Mouse (Mus musculus) heart, embryonic 14.5 days (tissue): ENCODE measurements around the gene Wdr63. TPM values are rescaled to one million over a fixed set of nuclear protein-coding genes. Genes with fewer than 3 reads are reported as not detected.

Source experiments
- ATAC-seq: fragments of 200-750 bp; cut with Nextera tagmentation; 2 replicates; pipeline ENCODE4 v1.8.0; 2017; ENCODE audit warnings: low read depth, moderate TSS enrichment; ENCODE audit not compliant: insufficient number of reproducible peaks, insufficient read depth, low FRiP score
- H3K27ac ChIP-seq, 2 experiments: fragments of 200-500 bp in 1 of 2; fragments of 300-500 bp in 1 of 2; sonication (generic) in 1 of 2; replicated peaks in 1 of 2; 2 replicates each; pipeline ENCODE4 v1.5.1; 2012 to 2014; ENCODE audit warnings: low read depth in 2 of 2, low read length in 2 of 2, control low read depth in 1 of 2, mild to moderate bottlenecking in 1 of 2, mixed read lengths in 1 of 2; ENCODE audit not compliant: control insufficient read depth in 1 of 2, insufficient read depth in 1 of 2
- H3K27me3 ChIP-seq: fragments of 300-500 bp; sonication (generic); 2 replicates; pipeline ENCODE4 v1.6.1; 2014; ENCODE audit warnings: mild to moderate bottlenecking, low read length, control low read depth; ENCODE audit not compliant: control insufficient read depth, insufficient read depth
- H3K36me3 ChIP-seq: fragments of 300-500 bp; sonication (generic); 2 replicates; pipeline ENCODE4 v1.6.1; 2014; ENCODE audit warnings: mild to moderate bottlenecking, control low read depth, low read length, mixed read lengths; ENCODE audit not compliant: control insufficient read depth, insufficient read depth
- H3K4me1 ChIP-seq, 2 experiments: fragments of 200-500 bp in 1 of 2; fragments of 300-500 bp in 1 of 2; sonication (generic) in 1 of 2; 2 replicates each; pipeline ENCODE4 v1.6.1; 2012 to 2014; ENCODE audit warnings: low read length in 2 of 2, control low read depth in 1 of 2, mixed read lengths in 1 of 2; ENCODE audit not compliant: control insufficient read depth in 2 of 2, insufficient read depth in 2 of 2
- H3K4me2 ChIP-seq: fragments of 300-500 bp; sonication (generic); 2 replicates; pipeline ENCODE4 v1.6.1; 2014; ENCODE audit warnings: mild to moderate bottlenecking, low read length
- H3K4me3 ChIP-seq, 2 experiments: fragments of 200-500 bp in 1 of 2; fragments of 300-500 bp in 1 of 2; sonication (generic) in 1 of 2; 2 replicates each; pipeline ENCODE4 v1.5.1; 2012 to 2014; ENCODE audit warnings: low read length in 2 of 2, mild to moderate bottlenecking in 2 of 2, control low read depth in 1 of 2, low read depth in 1 of 2, moderate library complexity in 1 of 2; ENCODE audit not compliant: control insufficient read depth in 1 of 2, insufficient read depth in 1 of 2
- H3K9ac ChIP-seq: fragments of 300-500 bp; sonication (generic); 2 replicates; pipeline ENCODE4 v1.6.1; 2014; ENCODE audit warnings: mild to moderate bottlenecking, low read length
- H3K9me3 ChIP-seq: fragments of 300-500 bp; sonication (generic); 2 replicates; pipeline ENCODE4 v1.6.1; 2016; ENCODE audit warnings: low read length, control low read depth; ENCODE audit not compliant: control insufficient read depth
- WGBS: fragments of 180-500 bp; shearing (Covaris S2); extraction: QIAGEN DNeasy Blood & Tissue Kit; methylation state at CpG from one replicate; pipeline ENCODE4 v1.1.7; 2014; 5-methylcytosine and 5-hydroxymethylcytosine counted together
- polyA plus RNA-seq: library from polyadenylated mRNA; unstranded; fragments of >200 nt; fragmentation: Nextera tagmentation; extraction: Ambion mirVana; gene quantifications from 2 replicates; pipeline ENCODE4 v1.2.1, GENCODE M21; 2014

Gene Wdr63
- polyA plus RNA-seq, 1 experiment from 2014 or later = not detected

GRCm38 (mm10) chr3:146069276-146069675, 38.7 kb downstream of the Wdr63 start:
- no peak overlapping the region for H3K4me2 ChIP-seq
- H3K9me3 ChIP-seq = no peaks in the 10 kb centered on the region
- 68% methylated on average over 4 of the region's 4 CpGs for WGBS
- no peaks in the 10 kb centered on the region for H3K4me1 ChIP-seq
- H3K36me3 ChIP-seq = no peaks in the 10 kb centered on the region
- ATAC-seq = no peak
- no peak overlapping the region for H3K9ac ChIP-seq
- no peak overlapping the region for H3K4me3 ChIP-seq
- H3K27me3 ChIP-seq = no peaks in the 10 kb centered on the region
- H3K27ac ChIP-seq = no peak overlapping the region

DNA sequence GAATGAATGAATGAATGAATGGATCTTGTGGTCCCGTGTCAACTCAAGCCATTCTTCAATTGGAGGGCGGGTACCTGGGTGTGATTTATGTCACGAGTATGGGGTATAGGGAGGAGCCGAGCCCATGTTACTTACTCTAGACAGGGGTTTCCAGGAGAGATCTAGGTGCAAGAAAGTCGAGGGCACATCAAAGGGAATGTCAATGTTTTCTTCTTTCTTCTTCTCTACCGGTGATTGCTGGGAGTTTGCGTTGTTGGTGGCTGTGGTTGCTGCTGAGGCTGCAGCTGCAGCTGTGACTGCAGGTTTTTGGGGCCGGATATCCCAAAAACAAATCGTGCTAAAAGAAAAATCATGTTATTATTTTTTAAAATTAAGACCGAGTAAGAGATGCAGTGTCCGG, 44.8 kb downstream of the Wdr63 start:
- H3K4me1 ChIP-seq = no peaks in the 10 kb centered on the region
- H3K36me3 ChIP-seq = no peaks in the 10 kb centered on the region
- H3K4me2 ChIP-seq = no peak overlapping the region
- no peaks in the 10 kb centered on the region for H3K9me3 ChIP-seq
- 77% methylated on average over 11 of the region's 11 CpGs for WGBS
- H3K4me3 ChIP-seq = no peak overlapping the region
- H3K9ac ChIP-seq = no peak overlapping the region
- no peak overlapping the region for H3K27ac ChIP-seq
- H3K27me3 ChIP-seq = no peaks in the 10 kb centered on the region
- no peak for ATAC-seq

DNA sequence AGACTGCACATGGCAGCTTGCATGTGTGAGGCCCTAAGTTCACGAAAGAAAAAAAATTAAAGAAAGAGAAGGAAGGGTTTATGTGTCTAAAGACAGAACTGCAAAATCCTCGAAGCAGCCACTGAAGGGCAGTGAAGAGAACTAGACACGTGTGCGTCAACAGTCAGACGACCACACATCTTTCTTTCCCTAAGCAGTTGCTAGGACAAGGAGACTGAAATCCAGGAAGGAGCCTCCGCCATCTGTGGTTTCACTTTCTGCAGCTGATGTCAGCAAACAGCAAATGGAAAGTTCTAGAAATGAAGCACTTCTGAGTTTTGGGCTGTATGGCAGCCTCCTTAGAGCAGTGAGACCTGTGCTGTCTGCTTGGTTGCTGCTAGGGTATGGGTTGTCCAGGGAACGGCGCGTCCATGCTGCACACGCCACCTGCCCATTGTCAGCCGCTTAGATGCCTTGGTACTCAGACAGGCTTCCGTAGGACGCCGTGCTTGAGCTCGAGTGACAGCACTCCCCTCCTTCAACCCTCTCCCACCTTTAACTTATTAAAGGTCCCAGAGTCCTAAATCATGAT, 48.5 kb downstream of the Wdr63 start:
- WGBS = 76% methylated on average over 15 of the region's 15 CpGs
- Histone ChIP-seq H3K9me3 (no peaks in the 10 kb centered on the region), H3K27ac (no peak overlapping the region), H3K4me2 (no peak overlapping the region), H3K36me3 (no peaks in the 10 kb centered on the region), H3K27me3 (0 out of 2 replicates have a peak, but pooled peaks cover 3% of the 10 kb centered on the region), H3K4me3 (no peak overlapping the region), H3K9ac (no peak overlapping the region), H3K4me1 (no peaks in the 10 kb centered on the region)
- ATAC-seq = no peak

GRCm38 (mm10) chr3:146058263-146058662, 49.7 kb downstream of the Wdr63 start:
- Histone ChIP-seq H3K27me3 (0 out of 2 replicates have a peak, but pooled peaks cover 3% of the 10 kb centered on the region), H3K9ac (no peak overlapping the region), H3K9me3 (no peaks in the 10 kb centered on the region), H3K4me1 (peaks cover 1 to 3% of the 10 kb centered on the region in 2 experiments), H3K36me3 (no peaks in the 10 kb centered on the region), H3K4me3 (no peak overlapping the region), H3K4me2 (no peak overlapping the region), H3K27ac (no peak overlapping the region)
- no peak for ATAC-seq
- 15% methylated on average over 4 of the region's 4 CpGs for WGBS

DNA sequence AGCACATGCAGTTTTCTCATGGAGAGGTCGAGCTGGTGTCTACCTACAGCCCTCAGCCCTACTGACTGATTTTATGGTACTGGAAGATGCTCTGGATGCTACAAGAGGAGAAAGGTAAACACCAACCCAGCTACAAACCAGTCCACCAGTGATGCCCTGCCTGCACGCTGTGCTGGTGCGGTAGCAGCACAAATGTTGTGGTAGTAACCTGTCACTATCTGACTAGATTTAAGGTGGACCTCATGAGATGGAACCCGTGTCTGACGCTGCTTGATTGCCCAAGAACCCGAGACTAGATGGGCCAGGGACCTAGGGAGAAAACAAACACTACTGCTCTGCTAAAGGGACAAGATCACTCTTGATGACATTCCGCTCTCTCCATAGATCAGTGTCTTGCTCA, 50.8 kb downstream of the Wdr63 start:
- H3K4me1 ChIP-seq = peaks cover 10 to 11% of the 10 kb centered on the region in 2 experiments
- H3K4me2 ChIP-seq = no peak overlapping the region
- H3K27me3 ChIP-seq = 0 out of 2 replicates have a peak, but pooled peaks cover 3% of the 10 kb centered on the region
- no peak for ATAC-seq
- H3K4me3 ChIP-seq = no peak overlapping the region
- no peaks in the 10 kb centered on the region for H3K9me3 ChIP-seq
- no peak overlapping the region for H3K27ac ChIP-seq
- WGBS = 71% methylated on average over 7 of the region's 7 CpGs
- H3K9ac ChIP-seq = no peak overlapping the region
- no peaks in the 10 kb centered on the region for H3K36me3 ChIP-seq

- H3K4me1 ChIP-seq = peaks cover 15 to 21% of the 10 kb centered on the region in 2 experiments
- H3K9me3 ChIP-seq = no peaks in the 10 kb centered on the region
- H3K27me3 ChIP-seq = 0 out of 2 replicates have a peak, but pooled peaks cover 3% of the 10 kb centered on the region
- ATAC-seq = no peak
- H3K4me3 ChIP-seq = no peak overlapping the region
- H3K36me3 ChIP-seq = no peaks in the 10 kb centered on the region
- no peak overlapping the region for H3K9ac ChIP-seq
- no peak overlapping the region for H3K27ac ChIP-seq
- 73% methylated on average over 2 of the region's 2 CpGs for WGBS
- no peak overlapping the region for H3K4me2 ChIP-seq
These were observed 54.1 kb downstream of the Wdr63 start for GRCm38 (mm10) chr3:146053873-146054272.

GRCm38 (mm10) chr3:146053082-146053814, 54.7 kb downstream of the Wdr63 start:
- no peak for ATAC-seq
- H3K4me2 ChIP-seq = no peak overlapping the region
- H3K9me3 ChIP-seq = no peaks in the 10 kb centered on the region
- peak overlapping the region; percentile 0 to 8; a peak in 1 of 4 replicates for H3K27ac ChIP-seq
- no peaks in the 10 kb centered on the region for H3K36me3 ChIP-seq
- peaks cover 16 to 22% of the 10 kb centered on the region in 2 experiments for H3K4me1 ChIP-seq
- 0 out of 2 replicates have a peak, but pooled peaks cover 3% of the 10 kb centered on the region for H3K27me3 ChIP-seq
- no peak overlapping the region for H3K4me3 ChIP-seq
- 48% methylated on average over 6 of the region's 6 CpGs for WGBS
- H3K9ac ChIP-seq = no peak overlapping the region
